ENCODE assay signal across 20 mouse cellular contexts in the genomic region with DNA sequence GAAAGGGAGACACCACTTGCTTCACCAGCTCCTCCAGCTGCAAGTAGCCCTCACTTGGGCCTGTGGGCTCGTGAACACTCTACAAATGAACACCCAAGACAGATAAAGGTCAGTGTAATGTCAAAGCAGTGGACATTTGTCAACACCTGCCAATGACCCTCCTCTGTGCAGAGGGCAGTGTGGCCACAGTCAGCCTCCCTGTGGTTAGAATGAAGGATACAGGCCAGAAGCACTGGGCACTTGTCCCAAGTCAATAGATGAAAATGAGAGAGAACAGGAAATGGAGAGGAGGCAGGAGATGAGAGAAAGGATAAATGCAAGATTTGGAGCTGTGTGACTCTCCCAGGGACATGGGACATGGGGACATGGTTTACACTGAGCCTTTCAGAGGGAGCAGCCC. TPM values are rescaled to one million over a fixed set of nuclear protein-coding genes. Genes with fewer than 3 reads are reported as not detected.
A peak's percentile ranks its signal among the peaks of the same experiment; 100 is the strongest.
DNase-seq lines count a peak whose midpoint lies in the region; ATAC-seq and TF ChIP-seq lines count a peak whose summit lies in the region.
"Had no signal": no experiment of that assay in that cellular context is flagged by ENCODE, and none has a peak within 500 bp of the region (broad histone marks: within the 10 kb centered on the region; RNA-seq: fewer than 3 reads in every experiment).

No protein-coding gene starts in this region.

- TF ChIP-seq EP300 in liver, postnatal 0 days (IDR thresholded peaks at IDR 0.05; ENCODE audit: low read depth) = no peak

- no peaks in the 10 kb centered on the region for H3K4me1 ChIP-seq in kidney, adult 2 months (ENCODE audit: control insufficient read depth, insufficient read depth, low read length)
- H3K4me1 ChIP-seq in kidney, embryonic 15.5 days = no peaks in the 10 kb centered on the region
- peaks cover 24% of the 10 kb centered on the region for H3K4me1 ChIP-seq in liver, postnatal 0 days (ENCODE audit: insufficient read depth)
- H3K4me1 ChIP-seq in liver, embryonic 11.5 days (replicated peaks; ENCODE audit: control insufficient read depth, insufficient read depth, low read length) = no peaks in the 10 kb centered on the region
- H3K4me1 ChIP-seq: forebrain, embryonic 13.5 days; hindbrain, embryonic 12.5 days had no signal

- DNase-seq in kidney, adult 2 months = no peak
- DNase-seq in liver, postnatal 0 days = peak; percentile 37
- no peak for DNase-seq in liver, embryonic 11.5 days (ENCODE audit: low spot score)
- DNase-seq in 3T3-L1 (ENCODE audit: low read depth, low spot score) (peak; percentile 51), adipocyte (ENCODE audit: low spot score) (peak; percentile 68)
- DNase-seq: adrenal gland, postnatal 10 days; adrenal gland, postnatal 36 days; cerebellum, adult 18-20 months; cerebellum, adult 9-10 months; cerebellum, postnatal 14 days; gastrocnemius, postnatal 10 days; gastrocnemius, postnatal 36 days had no signal

- H3K27me3 ChIP-seq in kidney, adult 2 months (replicated peaks; ENCODE audit: control insufficient read depth, insufficient read depth, low read length) = no peaks in the 10 kb centered on the region
- H3K27me3 ChIP-seq in kidney, embryonic 15.5 days = no peaks in the 10 kb centered on the region
- no peaks in the 10 kb centered on the region for H3K27me3 ChIP-seq in liver, postnatal 0 days (ENCODE audit: insufficient read depth, low read length)
- no peaks in the 10 kb centered on the region for H3K27me3 ChIP-seq in liver, embryonic 11.5 days (replicated peaks; ENCODE audit: control insufficient read depth, insufficient read depth, low read length)
- H3K27me3 ChIP-seq: forebrain, embryonic 13.5 days; hindbrain, embryonic 12.5 days; hindbrain, embryonic 15.5 days had no signal

- no peaks in the 10 kb centered on the region for H3K36me3 ChIP-seq in kidney, adult 2 months (ENCODE audit: control insufficient read depth, insufficient read depth, low read length)
- H3K36me3 ChIP-seq in kidney, embryonic 15.5 days = peaks cover 69% of the 10 kb centered on the region
- 0 out of 2 replicates have a peak, but pooled peaks cover 3% of the 10 kb centered on the region for H3K36me3 ChIP-seq in liver, postnatal 0 days (replicated peaks; ENCODE audit: insufficient read depth, low read length)
- no peaks in the 10 kb centered on the region for H3K36me3 ChIP-seq in liver, embryonic 11.5 days (ENCODE audit: control insufficient read depth, insufficient read depth, low read length)
- H3K36me3 ChIP-seq: hindbrain, embryonic 12.5 days; hindbrain, embryonic 15.5 days had no signal

- no peak overlapping the region for H3K4me3 ChIP-seq in kidney, adult 2 months (ENCODE audit: insufficient read depth, low read depth, low read length)
- H3K4me3 ChIP-seq in kidney, embryonic 15.5 days (replicated peaks) = no peak overlapping the region
- no peak overlapping the region for H3K4me3 ChIP-seq in liver, postnatal 0 days (ENCODE audit: low read depth, low read length)
- no peak overlapping the region for H3K4me3 ChIP-seq in liver, embryonic 11.5 days (ENCODE audit: low read depth, low read length)
- H3K4me3 ChIP-seq: forebrain, embryonic 10.5 days; forebrain, embryonic 13.5 days; hindbrain, embryonic 12.5 days; hindbrain, embryonic 15.5 days had no signal

- no peak overlapping the region for H3K4me2 ChIP-seq in kidney, embryonic 15.5 days
- H3K4me2 ChIP-seq in liver, postnatal 0 days (ENCODE audit: low read depth, low read length) = no peak overlapping the region
- no peak overlapping the region for H3K4me2 ChIP-seq in liver, embryonic 11.5 days
- H3K4me2 ChIP-seq: forebrain, embryonic 13.5 days; heart, embryonic 11.5 days; hindbrain, embryonic 12.5 days; hindbrain, embryonic 15.5 days had no signal

- 0 out of 2 replicates have a peak, but pooled peaks have one; percentile 7 for TF ChIP-seq CTCF in kidney, adult 2 months (conservative IDR thresholded peaks at IDR 0.05; ENCODE audit: insufficient read depth, insufficient read length, low read depth, low read length)
- TF ChIP-seq CTCF in liver, postnatal 0 days (IDR thresholded peaks at IDR 0.05; ENCODE audit: low read depth) = peak; percentile 32

- no peaks in the 10 kb centered on the region for H3K9me3 ChIP-seq in kidney, embryonic 15.5 days (replicated peaks)
- no peaks in the 10 kb centered on the region for H3K9me3 ChIP-seq in liver, postnatal 0 days (ENCODE audit: low read length)
- no peaks in the 10 kb centered on the region for H3K9me3 ChIP-seq in liver, embryonic 11.5 days (ENCODE audit: control insufficient read depth, low read length)
- H3K9me3 ChIP-seq: forebrain, embryonic 10.5 days; forebrain, embryonic 13.5 days; hindbrain, embryonic 12.5 days; hindbrain, embryonic 15.5 days had no signal

- no peak overlapping the region for H3K27ac ChIP-seq in kidney, adult 2 months (ENCODE audit: insufficient read depth, low read depth, low read length)
- no peak overlapping the region for H3K27ac ChIP-seq in kidney, embryonic 15.5 days
- peak overlapping the region; percentile 83 for H3K27ac ChIP-seq in liver, postnatal 0 days (ENCODE audit: low read depth)
- H3K27ac ChIP-seq in liver, embryonic 11.5 days (ENCODE audit: low read depth, low read length) = no peak overlapping the region
- H3K27ac ChIP-seq: forebrain, embryonic 10.5 days; forebrain, embryonic 13.5 days; hindbrain, embryonic 12.5 days; hindbrain, embryonic 15.5 days had no signal

- WGBS in kidney, adult 2 months = 68% methylated on average over 1 of the region's 1 CpGs
- WGBS in kidney, embryonic 15.5 days = 62% methylated on average over 1 of the region's 1 CpGs
- 38% methylated on average over 1 of the region's 1 CpGs for WGBS in liver, postnatal 0 days (ENCODE audit: insufficient replicate concordance)
- WGBS in liver, embryonic 11.5 days = 67% methylated on average over 1 of the region's 1 CpGs

- TF ChIP-seq POLR2A in kidney, adult 2 months (IDR thresholded peaks at IDR 0.05; ENCODE audit: low read depth, low read length) = no peak

- ATAC-seq in kidney, embryonic 15.5 days (replicated peaks; ENCODE audit: low FRiP score) = no peak
- peak; percentile 80 for ATAC-seq in liver, postnatal 0 days
- no peak for ATAC-seq in liver, embryonic 11.5 days (replicated peaks; ENCODE audit: low FRiP score)
- ATAC-seq: activated CD4-positive, CD25-positive, alpha-beta regulatory T cell, adult 4 months; forebrain, embryonic 13.5 days; forebrain, embryonic 16.5 days had no signal

- H3K9ac ChIP-seq in kidney, embryonic 15.5 days = no peak overlapping the region
- no peak overlapping the region for H3K9ac ChIP-seq in liver, postnatal 0 days (replicated peaks)
- H3K9ac ChIP-seq in liver, embryonic 11.5 days (ENCODE audit: low read depth, low read length) = no peak overlapping the region
- H3K9ac ChIP-seq: forebrain, embryonic 13.5 days; hindbrain, embryonic 12.5 days; hindbrain, embryonic 15.5 days had no signal

RNA-seq across cellular contexts. Expression of gene Traf6, which starts 51.2 kb away (rescaled TPM):
- polyA plus RNA-seq in kidney, adult 2 months (2012; rRNA removed) = 10.6 and 10.8 TPM in 2 replicates
- 10.8 and 11.0 TPM in 2 replicates for polyA plus RNA-seq in kidney, embryonic 15.5 days (2015; fragmentation: Nextera tagmentation; extraction: Ambion mirVana)
- polyA plus RNA-seq in liver, postnatal 0 days (2015; fragmentation: Nextera tagmentation; extraction: Ambion mirVana) = 2.7 and 2.8 TPM in 2 replicates
- polyA plus RNA-seq in liver, embryonic 11.5 days (2014; fragmentation: Nextera tagmentation; extraction: Ambion mirVana) = 12.1 and 15.2 TPM in 2 replicates

Comparison
In these comparisons a context has a peak if more than half of its experiments do, and no peak if none do; other contexts are left out.
1. DNase-seq: peak in liver, postnatal 0 days (single experiment), 3T3-L1 (single experiment) and adipocyte (single experiment); none in kidney, adult 2 months (single experiment) and liver, embryonic 11.5 days (single experiment).